Mouse (Mus musculus) neural tube, embryonic 15.5 days (tissue): ENCODE measurements around the gene Myh9. TPM values are rescaled to one million over a fixed set of nuclear protein-coding genes. Genes with fewer than 3 reads are reported as not detected.

Source experiments
- ATAC-seq: fragments of 200-750 bp; cut with Nextera tagmentation; 2 replicates; pipeline ENCODE4 v1.8.0; 2017; ENCODE audit warnings: mild to moderate bottlenecking, moderate TSS enrichment, moderate library complexity; ENCODE audit not compliant: low FRiP score
- H3K27ac ChIP-seq: fragments of 300-500 bp; sonication (generic); replicated peaks from 2 replicates; pipeline ENCODE4 v1.5.1; 2015; ENCODE audit warnings: mild to moderate bottlenecking, inconsistent platforms
- H3K27me3 ChIP-seq: fragments of 300-500 bp; sonication (generic); replicated peaks from 2 replicates; pipeline ENCODE4 v1.6.1; 2015; ENCODE audit warnings: inconsistent platforms
- H3K36me3 ChIP-seq: fragments of 300-500 bp; sonication (generic); 2 replicates; pipeline ENCODE4 v1.6.1; 2015; ENCODE audit warnings: inconsistent platforms
- H3K4me1 ChIP-seq: fragments of 300-500 bp; sonication (generic); 2 replicates; pipeline ENCODE4 v1.6.1; 2015; ENCODE audit warnings: inconsistent platforms
- H3K4me2 ChIP-seq: fragments of 300-500 bp; sonication (generic); 2 replicates; pipeline ENCODE4 v1.6.1; 2015; ENCODE audit warnings: inconsistent platforms, mild to moderate bottlenecking, moderate library complexity
- H3K4me3 ChIP-seq: fragments of 300-500 bp; sonication (generic); replicated peaks from 2 replicates; pipeline ENCODE4 v1.5.1; 2015; ENCODE audit warnings: mild to moderate bottlenecking, inconsistent platforms
- H3K9ac ChIP-seq: fragments of 300-500 bp; sonication (generic); replicated peaks from 2 replicates; pipeline ENCODE4 v1.6.1; 2015; ENCODE audit warnings: mild to moderate bottlenecking, inconsistent platforms
- H3K9me3 ChIP-seq: fragments of 300-500 bp; sonication (generic); replicated peaks from 2 replicates; pipeline ENCODE4 v1.6.1; 2016; ENCODE audit warnings: inconsistent platforms
- WGBS: fragments of 180-500 bp; shearing (Covaris S2); methylation state at CpG from one replicate; pipeline ENCODE4 v1.1.7; 2015; ENCODE audit warnings: mixed read lengths; 5-methylcytosine and 5-hydroxymethylcytosine counted together
- polyA plus RNA-seq: library from polyadenylated mRNA; unstranded; fragments of >200 nt; fragmentation: Nextera tagmentation; extraction: Ambion mirVana; gene quantifications from 2 replicates; pipeline ENCODE4 v1.2.1, GENCODE M21; 2015

Myh9 gene
- polyA plus RNA-seq, 1 experiment from 2014 or later: 9.6 TPM

GRCm38 (mm10) chr15:77790656-77791405 is 51.1 kb downstream of the Myh9 start:
- no peak overlapping the region for H3K27ac ChIP-seq
- peaks cover 10% of the 10 kb centered on the region for H3K4me1 ChIP-seq
- peaks cover 49% of the 10 kb centered on the region for H3K36me3 ChIP-seq
- no peak overlapping the region for H3K9ac ChIP-seq
- no peak for ATAC-seq
- no peak overlapping the region for H3K4me2 ChIP-seq
- no peak overlapping the region for H3K4me3 ChIP-seq
- no peaks in the 10 kb centered on the region for H3K27me3 ChIP-seq
- no peaks in the 10 kb centered on the region for H3K9me3 ChIP-seq
- WGBS: 93% methylated on average over 21 of the region's 21 CpGs

- no peaks in the 10 kb centered on the region for H3K9me3 ChIP-seq
- no peak overlapping the region for H3K27ac ChIP-seq
- H3K4me1 ChIP-seq: peaks cover 8% of the 10 kb centered on the region
- no peak overlapping the region for H3K4me3 ChIP-seq
- no peak overlapping the region for H3K4me2 ChIP-seq
- peaks cover 57% of the 10 kb centered on the region for H3K36me3 ChIP-seq
- H3K9ac ChIP-seq: no peak overlapping the region
- no peak for ATAC-seq
- no peaks in the 10 kb centered on the region for H3K27me3 ChIP-seq
- 86% methylated on average over 3 of the region's 3 CpGs for WGBS
Measured at GRCm38 (mm10) chr15:77789186-77789585, 52.8 kb downstream of the Myh9 start.

- H3K4me2 ChIP-seq: no peak overlapping the region
- no peak overlapping the region for H3K27ac ChIP-seq
- ATAC-seq: no peak
- H3K9me3 ChIP-seq: no peaks in the 10 kb centered on the region
- H3K4me1 ChIP-seq: peaks cover 3% of the 10 kb centered on the region
- 88% methylated on average over 6 of the region's 6 CpGs for WGBS
- no peak overlapping the region for H3K4me3 ChIP-seq
- H3K27me3 ChIP-seq: no peaks in the 10 kb centered on the region
- no peak overlapping the region for H3K9ac ChIP-seq
- H3K36me3 ChIP-seq: peaks cover 65% of the 10 kb centered on the region
Measured at GRCm38 (mm10) chr15:77788356-77788755, 53.6 kb downstream of the Myh9 start.

GRCm38 (mm10) chr15:77785807-77786206 is 56.2 kb downstream of the Myh9 start:
- 87% methylated on average over 1 of the region's 1 CpGs for WGBS

GRCm38 (mm10) chr15:77784039-77784824 is 57.7 kb downstream of the Myh9 start:
- H3K4me2 ChIP-seq: no peak overlapping the region
- WGBS: 79% methylated on average over 22 of the region's 22 CpGs
- ATAC-seq: no peak
- H3K27me3 ChIP-seq: no peaks in the 10 kb centered on the region
- H3K9me3 ChIP-seq: no peaks in the 10 kb centered on the region
- H3K4me1 ChIP-seq: no peaks in the 10 kb centered on the region
- H3K27ac ChIP-seq: no peak overlapping the region
- peaks cover 90% of the 10 kb centered on the region for H3K36me3 ChIP-seq
- H3K9ac ChIP-seq: no peak overlapping the region
- H3K4me3 ChIP-seq: no peak overlapping the region

More at GRCm38 (mm10) chr15:77785807-77786206, 56.2 kb downstream of the Myh9 start:
- no peaks in the 10 kb centered on the region for H3K4me1 ChIP-seq
- H3K27me3 ChIP-seq: no peaks in the 10 kb centered on the region
- H3K9ac ChIP-seq: no peak overlapping the region
- H3K27ac ChIP-seq: no peak overlapping the region
- ATAC-seq: no peak
- no peak overlapping the region for H3K4me2 ChIP-seq
- H3K4me3 ChIP-seq: no peak overlapping the region
- H3K36me3 ChIP-seq: peaks cover 89% of the 10 kb centered on the region
- H3K9me3 ChIP-seq: no peaks in the 10 kb centered on the region

GRCm38 (mm10) chr15:77782449-77783014 is 59.4 kb downstream of the Myh9 start:
- H3K4me3 ChIP-seq: no peak overlapping the region
- H3K27me3 ChIP-seq: no peaks in the 10 kb centered on the region
- no peak overlapping the region for H3K9ac ChIP-seq
- no peak overlapping the region for H3K4me2 ChIP-seq
- ATAC-seq: no peak
- WGBS: 85% methylated on average over 11 of the region's 11 CpGs
- no peak overlapping the region for H3K27ac ChIP-seq
- no peaks in the 10 kb centered on the region for H3K4me1 ChIP-seq
- H3K36me3 ChIP-seq: peaks cover 89% of the 10 kb centered on the region
- H3K9me3 ChIP-seq: no peaks in the 10 kb centered on the region

GRCm38 (mm10) chr15:77775186-77775963 is 66.6 kb downstream of the Myh9 start:
- no peak overlapping the region for H3K27ac ChIP-seq
- no peaks in the 10 kb centered on the region for H3K9me3 ChIP-seq
- WGBS: 70% methylated on average over 20 of the region's 20 CpGs
- no peak overlapping the region for H3K4me3 ChIP-seq
- no peak overlapping the region for H3K9ac ChIP-seq
- H3K4me2 ChIP-seq: no peak overlapping the region
- ATAC-seq: no peak
- H3K4me1 ChIP-seq: no peaks in the 10 kb centered on the region
- H3K36me3 ChIP-seq: peaks cover 84% of the 10 kb centered on the region
- no peaks in the 10 kb centered on the region for H3K27me3 ChIP-seq

GRCm38 (mm10) chr15:77774303-77774702 is 67.7 kb downstream of the Myh9 start:
- H3K4me2 ChIP-seq: no peak overlapping the region
- H3K27ac ChIP-seq: no peak overlapping the region
- no peak for ATAC-seq
- H3K4me1 ChIP-seq: no peaks in the 10 kb centered on the region
- no peaks in the 10 kb centered on the region for H3K9me3 ChIP-seq
- no peak overlapping the region for H3K9ac ChIP-seq
- WGBS: 95% methylated on average over 10 of the region's 10 CpGs
- H3K4me3 ChIP-seq: no peak overlapping the region
- H3K27me3 ChIP-seq: no peaks in the 10 kb centered on the region
- H3K36me3 ChIP-seq: peaks cover 84% of the 10 kb centered on the region

GRCm38 (mm10) chr15:77773099-77773915 is 68.7 kb downstream of the Myh9 start:
- no peaks in the 10 kb centered on the region for H3K9me3 ChIP-seq
- no peaks in the 10 kb centered on the region for H3K27me3 ChIP-seq
- no peak overlapping the region for H3K9ac ChIP-seq
- no peak overlapping the region for H3K4me2 ChIP-seq
- 93% methylated on average over 19 of the region's 19 CpGs for WGBS
- H3K36me3 ChIP-seq: peaks cover 92% of the 10 kb centered on the region
- H3K4me3 ChIP-seq: no peak overlapping the region
- no peaks in the 10 kb centered on the region for H3K4me1 ChIP-seq
- ATAC-seq: no peak
- H3K27ac ChIP-seq: no peak overlapping the region

GRCm38 (mm10) chr15:77770942-77771341 is 71.0 kb downstream of the Myh9 start:
- Histone ChIP-seq H3K9ac (no peak overlapping the region), H3K4me2 (no peak overlapping the region), H3K27ac (no peak overlapping the region), H3K27me3 (no peaks in the 10 kb centered on the region), H3K36me3 (peaks cover 95% of the 10 kb centered on the region), H3K9me3 (no peaks in the 10 kb centered on the region), H3K4me3 (no peak overlapping the region), H3K4me1 (no peaks in the 10 kb centered on the region)
- no peak for ATAC-seq
- 92% methylated on average over 9 of the region's 9 CpGs for WGBS

- Histone ChIP-seq H3K9ac (no peak overlapping the region), H3K4me2 (no peak overlapping the region), H3K4me3 (no peak overlapping the region), H3K9me3 (no peaks in the 10 kb centered on the region), H3K27me3 (no peaks in the 10 kb centered on the region), H3K4me1 (no peaks in the 10 kb centered on the region), H3K27ac (no peak overlapping the region), H3K36me3 (peaks cover 95% of the 10 kb centered on the region)
- no peak for ATAC-seq
- WGBS: 96% methylated on average over 5 of the region's 5 CpGs
Measured at GRCm38 (mm10) chr15:77770341-77770740, 71.6 kb downstream of the Myh9 start.
